Mouse (Mus musculus): ENCODE data around the gene Olfr791.

Gene Olfr791

DNA sequence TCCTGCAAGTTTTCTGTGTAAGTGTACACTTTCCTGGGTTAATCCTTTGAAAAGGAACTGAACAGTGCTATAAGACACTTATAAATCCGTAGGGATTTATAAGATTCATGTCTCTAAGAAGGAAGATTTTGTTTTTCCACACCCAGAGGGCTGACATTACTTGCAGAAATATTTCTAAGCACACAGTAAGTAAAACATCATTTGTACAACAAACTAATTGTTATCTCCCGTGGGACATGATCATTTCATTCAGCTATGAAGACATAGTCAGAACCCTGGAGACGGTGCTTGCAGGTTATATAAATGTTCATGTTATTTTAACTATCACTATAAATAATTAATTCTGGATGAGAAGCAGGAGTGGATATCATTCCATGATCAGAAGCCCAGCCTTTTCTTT is at the start of gene Olfr791:
Olfr791 (plus strand) TSS at position 301 of the 400 bp plus-strand sequence.
- DNase-seq (ENCODE audit: low spot score in 2 of 2), result no peak

DNA sequence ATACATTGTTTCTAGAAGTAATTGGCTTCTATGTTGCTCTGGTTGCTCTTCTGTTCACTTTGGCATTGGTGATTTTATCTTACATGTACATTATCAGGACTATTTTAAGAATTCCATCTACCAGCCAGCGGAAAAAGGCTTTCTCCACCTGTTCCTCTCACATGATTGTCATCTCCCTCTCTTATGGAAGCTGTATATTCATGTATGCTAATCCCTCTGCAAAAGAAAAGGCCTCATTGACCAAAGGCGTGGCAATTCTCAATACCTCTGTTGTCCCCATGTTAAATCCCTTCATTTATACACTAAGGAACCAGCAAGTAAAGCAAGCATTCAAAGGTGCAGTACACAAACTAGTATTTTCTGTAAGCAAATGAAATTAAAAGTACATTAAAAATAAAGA is 48.3 kb upstream of the Olfr791 start:
- DNase-seq (ENCODE audit: low spot score in 2 of 2), result no peak

DNA sequence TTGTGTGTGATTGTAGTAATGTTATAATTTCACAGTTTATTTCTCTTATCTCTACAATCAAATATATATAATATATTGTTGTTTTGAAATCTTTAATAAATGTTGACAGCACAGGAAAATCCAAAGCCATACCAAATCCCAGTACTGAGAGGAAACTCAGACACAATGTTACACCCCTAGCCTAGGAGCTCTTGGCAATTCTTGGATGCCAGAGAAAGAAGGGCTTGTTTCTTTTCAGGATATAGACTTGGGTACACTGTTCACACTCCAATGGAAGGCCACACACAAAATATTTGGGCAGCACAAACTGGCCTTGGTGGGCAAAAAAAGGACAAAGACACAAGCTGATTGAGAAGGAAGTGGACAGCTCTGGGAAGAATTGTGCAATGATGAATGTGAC is 47.9 kb upstream of the Olfr791 start:
- DNase-seq (ENCODE audit: low spot score in 2 of 2), result no peak

DNA sequence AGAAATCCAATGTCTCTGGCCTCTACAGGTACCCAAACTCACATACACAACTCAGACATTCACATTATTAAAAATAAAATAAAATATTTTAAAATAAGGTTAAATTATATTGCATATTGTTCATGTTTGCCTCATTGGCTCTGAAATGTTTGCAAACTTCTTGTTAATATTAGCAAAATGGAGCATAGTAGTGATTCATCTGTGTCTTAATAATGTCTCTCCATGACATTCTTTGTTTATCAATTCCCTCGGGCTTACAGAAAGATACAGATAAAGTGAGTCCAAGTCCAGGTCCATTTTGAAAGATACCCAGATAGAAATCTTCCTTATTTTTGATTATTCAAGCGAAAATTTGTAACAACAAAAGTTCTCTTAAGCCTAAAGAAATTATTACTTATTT is 37.1 kb upstream of the Olfr791 start, which contains the start of gene Olfr789:
Olfr789 (plus strand) TSS at position 301 of the 400 bp plus-strand sequence.
- DNase-seq (ENCODE audit: low spot score in 2 of 2), result no peak

DNA sequence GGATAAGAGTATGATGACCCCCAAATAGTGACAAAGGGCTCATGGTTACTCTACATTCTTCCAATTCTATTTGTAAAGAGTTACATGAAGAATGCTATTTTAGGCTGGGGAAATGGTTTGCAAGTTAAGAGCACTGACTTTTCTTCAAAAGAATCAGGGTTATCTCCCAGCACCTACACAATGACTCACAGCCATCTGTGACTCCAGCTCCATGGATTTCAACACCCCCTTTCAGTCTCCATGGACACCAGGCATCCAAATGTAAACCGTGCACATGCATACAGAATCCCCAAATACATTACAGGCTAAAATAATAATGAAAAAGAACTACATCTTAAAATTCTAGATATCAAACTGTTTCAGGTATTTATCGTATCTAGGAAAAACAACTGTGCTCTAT is 31.5 kb upstream of the Olfr791 start:
- DNase-seq (ENCODE audit: low spot score in 2 of 2), result peak in 1 of 2 experiments; percentile 25

DNA sequence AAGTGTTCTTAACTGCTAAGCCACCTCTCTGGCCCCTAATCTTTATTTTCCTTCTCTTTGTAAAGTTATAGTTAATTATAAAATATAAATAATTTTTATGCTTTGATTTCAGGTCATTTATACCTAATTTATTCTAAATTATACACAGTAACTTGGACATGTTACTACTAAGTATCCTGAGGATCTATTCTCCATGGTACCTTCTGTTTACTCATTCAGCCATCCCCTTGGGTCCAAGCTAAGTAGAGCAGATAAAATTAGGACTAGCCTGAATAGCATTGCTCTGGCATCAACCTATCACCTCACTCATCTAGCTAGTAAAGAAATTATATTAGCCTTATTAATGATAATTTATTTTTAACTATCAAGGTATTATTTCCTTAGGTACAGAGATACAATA is 23.4 kb upstream of the Olfr791 start, which contains the start of gene Olfr790:
Olfr790 (plus strand) TSS at position 301 of the 400 bp plus-strand sequence.
- DNase-seq (ENCODE audit: low spot score in 2 of 2), result no peak

DNA sequence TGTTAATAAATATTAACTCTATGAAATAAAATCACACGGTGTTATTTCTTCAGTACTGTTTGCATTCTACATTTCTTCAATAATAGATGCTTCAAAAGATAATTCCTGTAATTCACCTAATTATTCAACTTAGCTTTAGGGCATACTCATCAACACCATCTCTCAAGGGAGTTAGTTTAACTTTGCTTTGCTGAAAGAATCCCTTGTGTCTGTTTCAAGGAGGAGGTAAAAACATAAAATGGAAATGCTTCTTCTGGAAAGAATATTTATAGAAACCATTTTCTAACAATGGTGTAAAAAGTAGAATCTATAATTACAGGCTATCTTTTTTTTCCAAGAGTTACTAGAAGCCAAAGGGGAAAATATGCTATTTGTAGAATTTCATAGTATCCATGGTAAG is 17.3 kb downstream of the Olfr791 start, which contains the start of gene Olfr792:
Olfr792 (plus strand) TSS at position 301 of the 400 bp plus-strand sequence.
- DNase-seq (ENCODE audit: low spot score in 2 of 2), result no peak

DNA sequence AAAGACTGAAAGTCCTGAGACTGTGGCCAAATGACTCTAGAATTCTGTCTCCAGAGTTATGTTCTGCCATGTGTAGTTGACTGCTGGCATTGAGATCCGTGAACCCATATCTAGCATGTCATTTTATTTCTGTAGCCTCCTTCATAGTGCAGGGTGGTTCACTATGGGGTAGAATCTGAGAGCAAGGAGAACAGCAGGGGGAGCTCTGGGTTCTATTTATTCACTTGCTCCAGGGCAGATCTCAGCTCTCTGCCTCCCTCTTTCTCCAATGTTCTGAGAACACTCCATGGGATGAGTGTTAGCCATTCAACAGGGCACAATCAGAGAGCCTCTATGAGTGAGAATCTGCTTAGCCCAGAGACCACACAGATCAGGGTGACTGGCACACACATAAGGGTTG is 27.8 kb downstream of the Olfr791 start:
- no peak for DNase-seq (ENCODE audit: low spot score in 2 of 2)

DNA sequence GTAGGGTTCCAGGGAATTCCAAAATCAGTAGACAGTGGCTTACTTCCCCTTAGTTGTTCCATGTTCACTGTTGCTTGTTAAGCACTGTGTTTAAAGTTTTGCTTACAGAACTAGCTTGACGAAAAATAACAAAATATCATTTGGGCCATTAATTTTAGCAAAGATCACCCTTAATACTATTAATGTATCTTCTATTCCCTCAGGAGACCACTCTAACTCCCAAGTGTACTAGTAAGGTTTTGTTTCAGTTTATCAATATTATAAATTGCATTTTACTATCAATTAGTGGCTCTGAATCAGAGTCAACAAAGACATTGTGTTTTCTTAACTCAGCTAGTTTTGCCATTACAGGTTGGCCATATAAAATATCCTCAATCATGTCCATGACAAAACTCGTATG is 45.8 kb downstream of the Olfr791 start, which contains the start of gene Olfr794:
Olfr794 (plus strand) TSS at position 301 of the 400 bp plus-strand sequence.
- no peak for DNase-seq (ENCODE audit: low spot score in 2 of 2)

DNA sequence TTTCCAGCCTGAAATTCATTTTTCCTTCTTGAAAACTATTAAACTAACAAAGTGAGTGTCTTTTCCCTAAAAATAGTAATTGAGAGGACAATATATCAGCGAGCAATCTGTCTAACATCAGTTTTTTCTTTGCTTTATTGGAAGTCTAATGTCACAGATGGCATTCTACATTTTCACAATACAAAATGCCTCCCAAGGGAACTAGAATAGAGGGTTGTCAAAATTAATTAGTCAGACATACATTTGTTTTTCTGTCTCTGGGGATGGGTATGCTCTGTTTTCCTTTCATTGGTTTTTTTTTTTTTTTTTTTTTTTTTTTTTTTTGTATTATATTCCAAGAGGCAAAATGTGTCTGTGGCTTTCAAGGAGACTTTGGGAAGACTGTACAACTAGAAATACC is 55.5 kb downstream of the Olfr791 start:
- no peak for DNase-seq (ENCODE audit: low spot score in 2 of 2)
